Mouse (Mus musculus) frontal cortex, adult 2 months (tissue): ENCODE data around the gene Pdzk1. TPM values are rescaled to one million over a fixed set of nuclear protein-coding genes. Genes with fewer than 3 reads are reported as not detected.

Experiments used
- DNase-seq, 2 experiments: peaks; one replicate each; pipeline ENCODE4 v3.0.0; 2022; ENCODE audit warnings: low spot score in 1 of 2; ENCODE audit errors: extremely low spot score in 1 of 2
- polyA plus RNA-seq: library from polyadenylated mRNA; depleted of rRNA; stranded (reverse); fragments of >200 nt; gene quantifications from 2 replicates; pipeline ENCODE4 v1.2.3, GENCODE M21; 2012

Gene Pdzk1
- polyA plus RNA-seq, 1 experiment: 0.36 TPM

GRCm38 (mm10) chr3:96834587-96835348, 5.7 kb downstream of the Pdzk1 start:
- DNase-seq: no peak

GRCm38 (mm10) chr3:96836414-96836813, 7.3 kb downstream of the Pdzk1 start:
- DNase-seq: no peak

- no peak for DNase-seq
These were observed 10.0 kb downstream of the Pdzk1 start for GRCm38 (mm10) chr3:96838996-96839645.

- no peak for DNase-seq
These were observed 16.1 kb downstream of the Pdzk1 start for GRCm38 (mm10) chr3:96845191-96845590.

- DNase-seq: no peak
These were observed 16.7 kb downstream of the Pdzk1 start for GRCm38 (mm10) chr3:96845806-96846205.

- DNase-seq: no peak
These were observed 17.9 kb downstream of the Pdzk1 start for GRCm38 (mm10) chr3:96846985-96847384.

GRCm38 (mm10) chr3:96847661-96848060, 18.6 kb downstream of the Pdzk1 start:
- DNase-seq: no peak

GRCm38 (mm10) chr3:96848470-96848869, 19.4 kb downstream of the Pdzk1 start:
- peak in 1 of 2 experiments; percentile 19 for DNase-seq

GRCm38 (mm10) chr3:96849168-96849727, 20.2 kb downstream of the Pdzk1 start:
- no peak for DNase-seq

GRCm38 (mm10) chr3:96852561-96852960, 23.5 kb downstream of the Pdzk1 start:
- no peak for DNase-seq

GRCm38 (mm10) chr3:96854376-96854775, 25.3 kb downstream of the Pdzk1 start:
- DNase-seq: no peak

GRCm38 (mm10) chr3:96855833-96856232, 26.7 kb downstream of the Pdzk1 start:
- DNase-seq: no peak

- no peak for DNase-seq
These were observed 31.4 kb downstream of the Pdzk1 start for GRCm38 (mm10) chr3:96860498-96860897.

GRCm38 (mm10) chr3:96867863-96868262, 38.8 kb downstream of the Pdzk1 start:
- no peak for DNase-seq

- no peak for DNase-seq
These were observed 39.5 kb downstream of the Pdzk1 start for GRCm38 (mm10) chr3:96868566-96868965.

GRCm38 (mm10) chr3:96869091-96869490, 40.0 kb downstream of the Pdzk1 start:
- no peak for DNase-seq

GRCm38 (mm10) chr3:96870270-96870669, 41.2 kb downstream of the Pdzk1 start:
- DNase-seq: no peak

- no peak for DNase-seq
These were observed 42.0 kb downstream of the Pdzk1 start for GRCm38 (mm10) chr3:96871070-96871469.

- no peak for DNase-seq
These were observed 43.4 kb downstream of the Pdzk1 start for GRCm38 (mm10) chr3:96872501-96872900.

GRCm38 (mm10) chr3:96874808-96875571, 45.9 kb downstream of the Pdzk1 start:
- DNase-seq: no peak

GRCm38 (mm10) chr3:96879536-96879935, 50.5 kb downstream of the Pdzk1 start:
- no peak for DNase-seq
